Mouse (Mus musculus): ENCODE data around the gene Iqch. TPM values are rescaled to one million over a fixed set of nuclear protein-coding genes. Genes with fewer than 3 reads are reported as not detected.
"Not testable (repeated sequence)": the region's sequence is repeated elsewhere in the genome, so short reads cannot be mapped to it uniquely, and the experiment has no call there.

Gene Iqch
- polyA plus RNA-seq, 1 experiment: not detected

DNA sequence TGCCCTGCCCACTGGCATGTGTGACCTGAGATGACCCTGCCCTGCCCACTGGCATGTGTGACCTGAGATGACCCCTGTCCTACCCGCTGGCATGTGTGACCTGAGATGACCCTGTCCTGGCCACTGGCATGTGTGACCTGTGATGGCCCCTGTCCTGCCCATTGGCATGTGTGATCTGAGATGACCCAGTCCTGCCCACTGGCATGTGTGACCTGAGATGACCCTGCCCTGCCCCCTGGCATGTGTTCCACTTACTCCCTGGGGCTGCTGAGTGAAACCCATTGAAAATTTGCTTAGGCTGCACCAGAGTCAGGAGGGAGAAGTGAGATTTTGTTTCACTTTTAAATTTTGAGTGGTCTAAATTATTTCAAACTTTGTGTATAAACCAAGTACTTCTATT lies 46.0 kb downstream of the Iqch start:
- no peaks in the 10 kb centered on the region for H3K9me3 ChIP-seq (ENCODE audit: control insufficient read depth, low read length)
- no peaks in the 10 kb centered on the region for H3K27me3 ChIP-seq (ENCODE audit: control insufficient read depth)
- no peaks in the 10 kb centered on the region for H3K4me1 ChIP-seq (ENCODE audit: control insufficient read depth)
- TF ChIP-seq GATA1 (IDR thresholded peaks at IDR 0.05; ENCODE audit: low read length) (no peak), TAL1 (IDR thresholded peaks at IDR 0.05; ENCODE audit: low read length) (no peak)
- H3K36me3 ChIP-seq (ENCODE audit: control insufficient read depth): no peaks in the 10 kb centered on the region
- no peak overlapping the region for H3K4me3 ChIP-seq (replicated peaks)

DNA sequence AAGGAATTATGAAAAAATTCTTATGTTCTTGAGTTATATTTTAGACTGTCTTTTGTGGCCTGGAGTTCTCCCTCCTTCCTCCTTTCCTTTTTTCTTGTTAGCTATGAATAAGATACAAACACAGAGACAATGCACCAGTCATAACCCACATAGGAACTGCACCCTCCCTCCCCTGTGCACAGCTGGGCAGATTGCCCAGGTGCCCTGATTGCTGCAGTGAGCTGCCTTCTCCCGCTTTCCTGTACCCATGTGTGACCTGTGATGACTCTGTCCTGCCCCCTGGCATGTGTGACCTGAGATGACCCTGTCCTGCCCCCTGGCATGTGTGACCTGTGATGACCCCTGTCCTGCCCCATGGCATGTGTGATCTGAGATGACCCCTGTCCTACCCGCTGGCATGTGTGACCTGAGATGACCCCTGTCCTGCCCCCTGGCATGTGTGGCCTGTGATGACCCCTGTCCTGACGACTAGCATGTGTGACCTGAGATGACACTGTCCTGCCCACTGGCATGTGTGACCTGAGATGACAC lies 46.8 kb downstream of the Iqch start:
- no peaks in the 10 kb centered on the region for H3K27me3 ChIP-seq (ENCODE audit: control insufficient read depth)
- no peaks in the 10 kb centered on the region for H3K4me1 ChIP-seq (ENCODE audit: control insufficient read depth)
- H3K4me3 ChIP-seq (replicated peaks): no peak overlapping the region
- H3K36me3 ChIP-seq (ENCODE audit: control insufficient read depth): no peaks in the 10 kb centered on the region
- H3K9me3 ChIP-seq (ENCODE audit: control insufficient read depth, low read length): no peaks in the 10 kb centered on the region
- no peak for TF ChIP-seq TAL1 (IDR thresholded peaks at IDR 0.05; ENCODE audit: low read length)
- no peak for TF ChIP-seq GATA1 (IDR thresholded peaks at IDR 0.05; ENCODE audit: low read length)

DNA sequence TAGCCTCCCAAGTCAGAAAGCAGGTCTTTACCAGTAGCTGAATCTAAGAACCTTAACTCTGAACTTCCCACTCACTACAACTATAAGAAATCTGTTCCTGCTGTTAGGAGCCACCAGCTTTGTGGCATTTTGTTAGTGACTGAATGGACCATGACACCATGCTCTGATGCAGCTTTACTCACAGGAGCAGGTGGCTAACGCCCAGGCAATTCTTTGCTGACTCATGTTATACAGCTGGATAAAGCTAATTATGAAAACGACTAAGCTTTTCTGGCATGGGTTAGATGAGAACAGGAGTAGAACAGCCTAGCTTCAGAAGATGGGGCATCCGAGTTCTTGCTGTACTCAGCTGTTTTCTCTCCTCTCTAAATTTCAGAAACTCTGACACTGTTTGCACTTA lies 48.7 kb downstream of the Iqch start:
- H3K9me3 ChIP-seq (ENCODE audit: control insufficient read depth, low read length): no peaks in the 10 kb centered on the region
- TF ChIP-seq GATA1 (IDR thresholded peaks at IDR 0.05; ENCODE audit: low read length) (no peak), TAL1 (IDR thresholded peaks at IDR 0.05; ENCODE audit: low read length) (no peak)
- no peaks in the 10 kb centered on the region for H3K27me3 ChIP-seq (ENCODE audit: control insufficient read depth)
- no peaks in the 10 kb centered on the region for H3K36me3 ChIP-seq (ENCODE audit: control insufficient read depth)
- no peaks in the 10 kb centered on the region for H3K4me1 ChIP-seq (ENCODE audit: control insufficient read depth)
- no peak overlapping the region for H3K4me3 ChIP-seq (replicated peaks)

DNA sequence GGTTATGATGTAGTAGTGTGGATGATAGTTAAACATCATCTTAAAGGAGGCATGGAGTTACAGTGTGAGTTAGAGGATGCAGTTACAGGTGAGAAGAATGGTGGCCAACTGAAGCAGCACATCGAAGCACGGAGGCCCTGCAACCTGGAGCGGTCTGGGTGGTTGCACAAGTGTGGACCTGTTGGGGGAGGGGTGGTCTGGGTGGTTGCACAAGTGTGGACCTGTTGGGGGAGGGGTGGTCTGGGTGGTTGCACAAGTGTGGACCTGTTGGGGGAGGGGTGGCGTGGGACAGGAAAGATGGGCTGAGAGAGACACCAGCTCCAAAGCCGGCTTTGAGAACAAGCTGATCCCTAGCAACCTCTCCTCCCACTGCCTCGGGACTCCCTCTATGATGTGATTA lies 51.6 kb downstream of the Iqch start:
- H3K4me1 ChIP-seq (ENCODE audit: control insufficient read depth); H3K27me3 ChIP-seq (ENCODE audit: control insufficient read depth); H3K4me3 ChIP-seq (replicated peaks); H3K9me3 ChIP-seq (ENCODE audit: control insufficient read depth, low read length); H3K36me3 ChIP-seq (ENCODE audit: control insufficient read depth): not testable (repeated sequence)

DNA sequence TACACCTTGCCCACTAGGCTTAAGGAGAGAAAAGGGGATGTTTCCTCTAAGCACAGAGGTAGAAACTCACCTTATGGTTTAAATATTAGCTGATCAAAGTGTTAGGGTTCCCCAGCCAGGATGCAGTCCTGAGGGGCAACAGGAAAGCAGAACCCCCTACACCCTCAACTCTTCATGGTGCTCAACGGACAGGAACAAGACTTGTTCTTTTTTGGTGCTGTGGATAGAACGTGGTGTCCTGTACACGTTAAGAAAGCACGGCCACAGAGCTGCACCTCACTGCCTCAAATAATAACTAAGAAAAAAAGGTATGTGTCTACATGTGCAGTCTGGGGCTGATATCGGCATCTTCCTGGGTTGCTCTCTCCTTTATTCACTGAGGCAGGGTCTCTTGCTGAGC lies 53.3 kb downstream of the Iqch start:
- H3K4me3 ChIP-seq (replicated peaks): no peak overlapping the region
- no peaks in the 10 kb centered on the region for H3K27me3 ChIP-seq (ENCODE audit: control insufficient read depth)
- no peaks in the 10 kb centered on the region for H3K36me3 ChIP-seq (ENCODE audit: control insufficient read depth)
- TF ChIP-seq TAL1 (IDR thresholded peaks at IDR 0.05; ENCODE audit: low read length): no peak
- TF ChIP-seq GATA1 (IDR thresholded peaks at IDR 0.05; ENCODE audit: low read length): no peak
- no peaks in the 10 kb centered on the region for H3K9me3 ChIP-seq (ENCODE audit: control insufficient read depth, low read length)
- H3K4me1 ChIP-seq (ENCODE audit: control insufficient read depth): no peaks in the 10 kb centered on the region

DNA sequence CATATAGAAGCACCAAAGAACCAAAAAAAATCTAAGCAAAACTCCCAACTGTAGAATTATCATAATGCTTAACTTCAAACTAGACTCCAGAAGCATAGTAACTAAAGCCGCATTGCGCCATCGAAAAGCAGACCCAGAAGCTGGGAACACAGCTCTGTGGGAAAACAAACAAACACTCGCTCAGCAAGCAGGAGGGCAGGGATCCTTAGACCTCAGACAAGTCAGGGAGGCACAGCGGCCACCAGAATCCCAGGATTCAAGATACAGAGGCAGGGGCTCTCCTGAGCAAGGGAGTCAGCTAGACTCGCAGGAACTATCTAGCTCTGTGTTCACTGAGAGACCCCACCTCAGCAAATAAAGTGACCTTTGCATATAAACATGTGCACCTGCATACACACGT lies 60.4 kb downstream of the Iqch start:
- Histone ChIP-seq H3K36me3 (ENCODE audit: control insufficient read depth) (no peaks in the 10 kb centered on the region), H3K27me3 (ENCODE audit: control insufficient read depth) (no peaks in the 10 kb centered on the region; the same call in 1 of the 2 replicates), H3K9me3 (ENCODE audit: control insufficient read depth, low read length) (no peaks in the 10 kb centered on the region), H3K4me3 (replicated peaks) (no peak overlapping the region), H3K4me1 (ENCODE audit: control insufficient read depth) (no peaks in the 10 kb centered on the region)
- TF ChIP-seq TAL1 (IDR thresholded peaks at IDR 0.05; ENCODE audit: low read length): no peak
- TF ChIP-seq GATA1 (IDR thresholded peaks at IDR 0.05; ENCODE audit: low read length): no peak

DNA sequence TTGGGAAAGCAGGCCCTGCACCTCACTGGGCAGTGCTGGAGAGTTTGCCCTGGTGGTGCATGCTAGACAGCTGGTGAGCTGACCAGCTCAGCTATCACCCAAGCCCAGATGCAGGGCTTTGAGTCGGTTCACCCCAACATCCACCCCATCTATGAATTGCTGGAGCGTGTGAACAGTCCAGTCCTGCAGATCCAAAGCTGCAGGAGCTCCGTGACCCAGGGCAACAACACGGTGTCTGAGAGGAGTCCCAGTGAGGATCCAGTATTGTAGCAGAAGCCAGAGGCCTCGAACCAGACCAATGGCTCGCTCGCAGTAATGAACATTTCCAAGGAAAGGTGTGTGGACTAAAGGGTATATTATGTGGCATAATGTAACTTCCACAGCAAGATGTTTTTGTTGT lies 61.0 kb downstream of the Iqch start:
- H3K4me1 ChIP-seq (ENCODE audit: control insufficient read depth): no peaks in the 10 kb centered on the region
- H3K27me3 ChIP-seq (ENCODE audit: control insufficient read depth): no peaks in the 10 kb centered on the region; the same call in 1 of the 2 replicates
- H3K36me3 ChIP-seq (ENCODE audit: control insufficient read depth): no peaks in the 10 kb centered on the region
- H3K4me3 ChIP-seq (replicated peaks): no peak overlapping the region
- TF ChIP-seq GATA1 (IDR thresholded peaks at IDR 0.05; ENCODE audit: low read length): no peak
- no peak for TF ChIP-seq TAL1 (IDR thresholded peaks at IDR 0.05; ENCODE audit: low read length)
- H3K9me3 ChIP-seq (ENCODE audit: control insufficient read depth, low read length): no peaks in the 10 kb centered on the region

DNA sequence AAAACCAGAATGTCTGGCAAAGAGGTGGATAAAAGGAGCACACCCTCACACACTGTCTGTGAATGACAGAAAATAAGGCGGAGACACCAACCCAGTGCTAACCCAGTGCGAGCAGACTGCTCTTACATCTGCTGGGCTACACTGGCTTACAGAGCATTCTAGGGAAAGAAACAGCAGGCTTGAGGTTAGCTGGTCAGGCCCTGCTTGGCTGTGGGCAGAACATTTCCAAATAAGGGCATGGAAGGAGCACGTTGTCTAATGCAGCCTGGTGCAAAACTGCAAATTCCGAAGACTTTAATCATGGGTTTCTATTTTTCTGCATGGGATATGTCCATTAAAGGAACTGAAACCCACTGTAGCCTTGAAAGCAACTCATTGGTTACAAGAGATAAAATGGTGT lies 64.8 kb downstream of the Iqch start:
- TF ChIP-seq GATA1 (IDR thresholded peaks at IDR 0.05; ENCODE audit: low read length) (no peak), TAL1 (IDR thresholded peaks at IDR 0.05; ENCODE audit: low read length) (no peak)

DNA sequence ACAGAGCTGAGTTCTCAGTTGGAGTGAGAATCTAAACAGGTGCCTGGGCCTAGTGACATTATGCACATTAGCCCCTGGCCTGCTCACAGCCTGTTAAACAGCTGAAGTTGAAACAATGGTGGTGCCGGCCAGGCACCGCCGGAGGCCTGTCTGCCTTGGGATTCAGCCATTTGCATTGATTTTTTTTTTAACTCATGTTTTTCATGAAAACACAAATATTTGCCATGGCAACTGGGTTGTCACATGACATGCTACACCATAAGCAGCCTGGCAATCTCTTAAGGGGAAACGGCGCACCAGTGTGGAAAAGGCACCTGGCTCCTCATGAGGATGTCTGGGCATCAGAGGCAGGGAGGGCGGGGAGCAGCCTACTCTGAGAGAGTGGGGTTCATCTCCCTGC lies 67.3 kb downstream of the Iqch start:
- Histone ChIP-seq H3K4me3 (replicated peaks) (no peak overlapping the region), H3K9me3 (ENCODE audit: control insufficient read depth, low read length) (peaks cover 3% of the 10 kb centered on the region; the same call in 1 of the 2 replicates), H3K27me3 (ENCODE audit: control insufficient read depth) (no peaks in the 10 kb centered on the region), H3K4me1 (ENCODE audit: control insufficient read depth) (no peaks in the 10 kb centered on the region), H3K36me3 (ENCODE audit: control insufficient read depth) (no peaks in the 10 kb centered on the region)
- no peak for TF ChIP-seq GATA1 (IDR thresholded peaks at IDR 0.05; ENCODE audit: low read length)
- no peak for TF ChIP-seq TAL1 (IDR thresholded peaks at IDR 0.05; ENCODE audit: low read length)

More for the DNA sequence above, 64.8 kb downstream of the Iqch start:
- H3K4me3 ChIP-seq (replicated peaks): no peak overlapping the region
- H3K27me3 ChIP-seq (ENCODE audit: control insufficient read depth): no peaks in the 10 kb centered on the region; the same call in 1 of the 2 replicates
- H3K4me1 ChIP-seq (ENCODE audit: control insufficient read depth): no peaks in the 10 kb centered on the region
- H3K36me3 ChIP-seq (ENCODE audit: control insufficient read depth): no peaks in the 10 kb centered on the region
- peaks cover 3% of the 10 kb centered on the region; the same call in 1 of the 2 replicates for H3K9me3 ChIP-seq (ENCODE audit: control insufficient read depth, low read length)

DNA sequence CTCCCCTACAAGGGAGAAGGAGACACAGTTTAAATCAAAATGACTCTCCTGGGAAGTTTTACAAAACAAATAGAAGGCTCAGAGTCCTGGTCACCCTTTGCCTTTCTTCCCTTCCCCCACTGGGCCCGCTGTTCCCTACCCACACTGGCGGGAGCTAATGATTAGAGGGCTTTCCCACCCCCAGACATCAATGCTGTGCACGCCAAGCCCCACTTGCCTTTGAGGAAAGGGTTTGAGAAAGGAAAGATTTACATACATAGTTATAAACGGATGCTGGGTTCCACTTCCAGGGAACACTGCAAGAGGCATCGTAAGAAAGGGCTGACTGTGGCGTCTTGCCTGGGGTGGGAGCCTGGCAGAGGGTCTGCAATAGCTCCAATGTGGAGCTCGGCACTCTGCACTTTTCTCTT lies 67.9 kb downstream of the Iqch start:
- Histone ChIP-seq H3K27me3 (ENCODE audit: control insufficient read depth) (no peaks in the 10 kb centered on the region), H3K4me1 (ENCODE audit: control insufficient read depth) (no peaks in the 10 kb centered on the region), H3K36me3 (ENCODE audit: control insufficient read depth) (no peaks in the 10 kb centered on the region), H3K9me3 (ENCODE audit: control insufficient read depth, low read length) (peaks cover 3% of the 10 kb centered on the region; the same call in 1 of the 2 replicates), H3K4me3 (replicated peaks) (no peak overlapping the region)
- TF ChIP-seq GATA1 (IDR thresholded peaks at IDR 0.05; ENCODE audit: low read length) (no peak), TAL1 (IDR thresholded peaks at IDR 0.05; ENCODE audit: low read length) (no peak)

Measured in erythroblast, embryonic 14.5 days (primary cell).